Mouse (Mus musculus) urinary bladder, adult 18-20 months (tissue): ENCODE results near the gene Gpr63.
"Not testable (repeated sequence)": the region's sequence is repeated elsewhere in the genome, so short reads cannot be mapped to it uniquely, and the experiment has no call there.

Experiments used
- DNase-seq, 2 experiments: peaks; one replicate each; pipeline ENCODE4 v3.0.0; 2022; ENCODE audit warnings: low spot score in 2 of 2, mixed read lengths in 2 of 2

The Gpr63 gene

GRCm38 (mm10) chr4:24966299-24966991 lies at the start of gene Gpr63:
Gpr63 (plus strand) TSS chr4:24966407.
- DNase-seq = peak; percentile 36 to 66

GRCm38 (mm10) chr4:24920006-24920577 lies 46.1 kb upstream of the Gpr63 start:
- DNase-seq = no peak

GRCm38 (mm10) chr4:24924726-24925125 lies 41.5 kb upstream of the Gpr63 start:
- no peak for DNase-seq

GRCm38 (mm10) chr4:24928260-24928780 lies 37.9 kb upstream of the Gpr63 start:
- DNase-seq = no peak

- DNase-seq = no peak
These were observed 37.3 kb upstream of the Gpr63 start for GRCm38 (mm10) chr4:24928926-24929325.

GRCm38 (mm10) chr4:24942728-24943424 lies 23.3 kb upstream of the Gpr63 start:
- DNase-seq = no peak

- peak in 1 of 2 experiments; percentile 6 for DNase-seq
These were observed 299 bp upstream of the Gpr63 start for GRCm38 (mm10) chr4:24965918-24966298.

- no peak for DNase-seq
These were observed 1.0 kb downstream of the Gpr63 start for GRCm38 (mm10) chr4:24967251-24967650.

- DNase-seq = no peak
These were observed 12.4 kb downstream of the Gpr63 start for GRCm38 (mm10) chr4:24978589-24978988.

GRCm38 (mm10) chr4:24985612-24986011 lies 19.4 kb downstream of the Gpr63 start:
- DNase-seq = no peak

GRCm38 (mm10) chr4:24991475-24991874 lies 25.3 kb downstream of the Gpr63 start:
- DNase-seq = no peak

GRCm38 (mm10) chr4:25009328-25009727 lies 43.1 kb downstream of the Gpr63 start:
- not testable (repeated sequence) for DNase-seq

- DNase-seq = no peak
These were observed 45.6 kb downstream of the Gpr63 start for GRCm38 (mm10) chr4:25011780-25012179.

- no peak for DNase-seq
These were observed 46.5 kb downstream of the Gpr63 start for GRCm38 (mm10) chr4:25012726-25013125.

GRCm38 (mm10) chr4:25015017-25015655 lies 48.9 kb downstream of the Gpr63 start:
- no peak for DNase-seq

- no peak for DNase-seq
These were observed 62.0 kb downstream of the Gpr63 start for GRCm38 (mm10) chr4:25028252-25028651.

- DNase-seq = no peak
These were observed 62.5 kb downstream of the Gpr63 start for GRCm38 (mm10) chr4:25028752-25029151.

GRCm38 (mm10) chr4:25029875-25030274 lies 63.7 kb downstream of the Gpr63 start:
- DNase-seq = no peak

GRCm38 (mm10) chr4:25035158-25035791 lies 69.1 kb downstream of the Gpr63 start:
- no peak for DNase-seq

GRCm38 (mm10) chr4:25035806-25036205 lies 69.6 kb downstream of the Gpr63 start:
- DNase-seq = no peak

GRCm38 (mm10) chr4:25037260-25037659 lies 71.1 kb downstream of the Gpr63 start:
- no peak for DNase-seq

GRCm38 (mm10) chr4:25055541-25055940 lies 89.3 kb downstream of the Gpr63 start:
- not testable (repeated sequence) for DNase-seq
